Mouse (Mus musculus): ENCODE measurements around the gene Sltm.
"Not testable (repeated sequence)": the region's sequence is repeated elsewhere in the genome, so short reads cannot be mapped to it uniquely, and the experiment has no call there.

Gene Sltm

DNA sequence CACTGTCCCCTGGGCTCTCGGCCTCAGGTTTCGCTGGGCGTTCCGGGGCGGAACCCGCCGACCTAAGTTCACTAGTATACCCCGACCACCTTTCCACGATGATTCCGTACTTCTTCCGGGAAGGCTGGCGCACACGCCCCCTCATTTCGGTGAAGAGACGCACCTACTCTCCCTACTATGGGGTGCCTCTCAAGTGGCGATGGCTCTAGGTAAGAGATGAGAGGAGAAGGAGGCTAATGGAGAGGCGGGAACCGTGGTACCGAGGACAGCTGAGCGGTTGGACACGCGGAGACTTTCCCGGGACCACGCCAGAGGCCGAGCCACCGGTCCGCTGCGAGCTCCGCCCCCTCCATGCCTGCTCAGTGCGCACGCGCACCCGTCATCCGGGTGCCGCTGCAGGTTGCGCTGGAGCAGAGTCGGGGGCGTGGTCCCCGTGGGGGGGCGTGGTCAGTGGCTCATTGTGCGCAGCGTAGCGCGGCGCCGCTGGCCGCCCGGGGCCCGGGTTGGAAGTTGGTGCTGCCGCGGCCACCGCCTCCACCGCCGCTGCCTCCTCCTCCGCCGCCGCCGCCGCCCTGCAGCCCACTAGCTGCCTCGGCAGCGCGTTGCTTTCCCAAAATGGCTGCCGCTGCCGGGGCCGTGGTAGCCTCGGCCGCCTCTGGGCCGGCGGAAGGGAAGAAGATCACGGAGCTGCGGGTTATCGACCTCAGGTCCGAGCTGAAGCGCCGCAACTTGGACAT, at the start of gene Sltm:
Gene Sltm (plus strand): TSS at position 450 of the 737 bp plus-strand sequence.
- peak; percentile 98 for DNase-seq (ENCODE audit: low spot score)

DNA sequence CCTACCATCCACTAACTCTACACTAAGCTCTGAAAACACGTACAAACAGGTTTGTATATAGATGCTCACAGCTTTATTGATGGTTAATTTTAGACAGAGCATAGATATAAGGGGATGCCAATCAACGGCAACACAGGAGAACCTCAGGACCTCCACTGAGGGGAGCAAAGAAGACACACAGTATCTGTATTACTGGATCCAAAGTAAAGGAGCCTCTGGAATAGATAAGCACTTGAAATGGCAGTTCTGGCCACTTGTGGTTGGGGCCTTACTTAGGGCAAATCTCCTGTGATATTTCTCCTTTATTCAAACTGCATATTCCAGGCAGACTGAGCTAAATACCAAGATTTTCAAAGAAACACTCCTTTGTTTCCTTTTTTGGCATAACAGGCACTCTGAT, 49.5 kb upstream of the Sltm start:
- no peak for DNase-seq (ENCODE audit: low spot score)

DNA sequence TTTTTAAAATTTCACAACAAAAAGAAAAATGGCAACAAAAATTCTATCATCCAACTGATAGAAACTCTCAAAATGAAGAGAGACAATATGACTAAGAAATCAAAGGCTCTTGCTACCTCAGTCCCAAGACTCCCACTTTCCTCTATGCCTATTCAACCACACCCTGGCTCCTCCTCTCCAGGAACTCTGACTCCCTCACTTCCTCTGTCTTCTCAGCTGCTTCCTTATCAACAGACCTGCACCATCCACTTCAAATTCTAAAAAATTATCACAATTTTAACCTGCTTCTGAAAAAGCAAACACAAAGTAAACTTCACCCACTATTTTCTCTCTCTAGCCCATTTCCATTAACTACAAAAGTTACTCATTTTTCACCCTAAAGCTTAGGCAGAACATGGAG, 45.6 kb upstream of the Sltm start:
- DNase-seq (ENCODE audit: low spot score): no peak

DNA sequence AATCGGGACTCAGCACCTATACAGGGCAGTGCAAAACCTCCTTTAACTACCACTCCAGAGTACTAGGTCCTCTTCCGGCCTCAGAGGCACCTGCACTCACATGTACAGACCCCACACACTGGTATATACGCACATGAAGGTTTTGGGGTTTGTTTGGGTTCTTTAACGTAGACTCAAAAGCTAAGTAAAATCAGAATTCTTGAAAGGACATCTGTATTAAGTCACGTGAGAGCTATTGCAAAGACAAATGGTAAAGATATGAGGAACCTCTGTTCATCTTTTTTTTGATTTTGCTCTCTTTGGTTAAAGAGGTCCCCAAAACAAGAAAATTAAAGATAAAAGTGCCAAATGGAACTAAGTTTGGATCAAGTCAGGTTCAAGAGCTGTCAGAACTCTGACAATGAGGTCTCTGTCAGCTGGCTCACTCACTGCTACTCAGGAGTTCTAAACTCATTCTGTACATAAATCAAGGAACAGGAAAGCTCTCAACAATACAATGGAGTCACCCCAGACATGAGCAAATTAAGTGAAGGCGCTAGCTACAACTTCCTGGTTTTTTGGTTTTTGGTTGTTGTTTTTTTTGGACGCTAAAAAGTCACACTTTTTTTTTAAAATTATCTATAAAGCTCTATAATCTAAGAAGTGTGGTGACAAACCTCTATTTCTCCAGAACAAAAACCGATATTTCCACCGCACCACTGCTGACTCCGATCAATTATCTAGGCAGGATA, 40.1 kb upstream of the Sltm start:
- DNase-seq (ENCODE audit: low spot score): no peak

DNA sequence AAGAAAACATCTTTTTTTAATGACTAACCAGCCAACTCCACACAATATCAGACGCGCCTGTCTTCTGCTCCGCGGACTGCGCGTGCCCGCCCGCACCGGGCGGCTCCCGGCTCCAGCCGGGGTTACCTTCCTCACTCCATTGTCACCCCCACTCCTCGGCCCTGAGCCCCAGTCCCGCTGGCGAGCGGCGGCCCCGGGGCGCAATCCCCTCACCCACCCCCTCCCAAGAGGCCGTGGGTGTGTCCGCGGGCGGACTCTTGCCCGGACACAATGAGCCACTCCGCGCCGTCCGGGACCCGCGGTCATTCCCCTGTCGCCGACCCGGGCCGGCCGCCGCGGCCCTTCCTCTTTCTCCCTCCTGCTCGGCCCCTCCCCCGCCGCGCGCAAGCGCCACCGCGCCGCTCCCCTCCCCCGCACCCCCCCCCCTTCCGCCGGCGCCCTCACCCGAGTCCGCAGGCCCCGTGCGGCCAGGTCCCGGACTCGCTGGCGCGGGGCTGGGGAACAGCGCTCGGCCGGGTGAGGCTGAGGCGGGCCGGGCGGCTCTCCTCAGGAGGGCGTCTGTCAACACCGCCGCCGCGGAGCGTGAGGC, 39.4 kb upstream of the Sltm start:
- peak; percentile 84 for DNase-seq (ENCODE audit: low spot score)

DNA sequence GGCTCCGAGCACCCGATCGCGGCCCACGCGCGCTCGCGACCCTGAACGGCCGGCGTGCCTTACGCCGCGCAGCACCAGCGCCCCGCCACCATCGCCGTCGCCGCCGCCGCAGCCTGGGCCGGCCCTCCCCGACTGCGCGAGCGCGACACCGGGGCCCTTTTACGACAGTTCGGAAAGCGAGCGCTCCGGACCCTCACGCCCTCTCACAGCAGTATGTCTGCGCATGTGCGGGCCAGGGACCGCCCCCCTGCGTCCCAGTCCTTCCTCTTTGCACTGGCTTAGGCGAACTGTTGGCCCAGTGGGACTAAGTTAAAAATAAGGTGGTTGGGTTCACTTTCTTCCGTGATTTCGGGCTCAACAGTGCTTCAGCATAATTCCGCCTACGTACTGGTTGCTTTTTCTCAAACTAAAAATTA, 38.9 kb upstream of the Sltm start, which contains the start of gene Rnf111:
Gene Rnf111 (minus strand): TSS at position 100 of the 416 bp plus-strand sequence.
- peak; percentile 95 for DNase-seq (ENCODE audit: low spot score)

DNA sequence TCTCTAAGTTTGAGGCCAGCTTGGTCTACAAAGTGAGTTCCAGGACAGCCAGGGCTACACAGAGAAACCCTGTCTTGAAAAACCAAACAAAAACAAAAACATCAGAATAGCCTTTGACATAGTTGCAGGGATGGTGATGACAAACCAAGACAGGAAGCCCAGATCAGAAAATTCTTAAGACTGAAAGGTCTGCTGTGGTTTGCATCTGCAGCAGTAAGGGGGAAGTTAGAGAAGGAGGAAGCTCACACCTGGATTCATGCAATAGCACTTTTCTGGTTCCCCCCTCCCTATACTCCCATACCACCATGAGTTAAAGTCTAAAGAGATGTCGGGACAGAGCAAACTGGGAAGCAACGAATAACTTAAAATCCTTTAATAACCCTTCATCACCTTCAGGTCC, 36.4 kb upstream of the Sltm start:
- DNase-seq (ENCODE audit: low spot score): no peak

DNA sequence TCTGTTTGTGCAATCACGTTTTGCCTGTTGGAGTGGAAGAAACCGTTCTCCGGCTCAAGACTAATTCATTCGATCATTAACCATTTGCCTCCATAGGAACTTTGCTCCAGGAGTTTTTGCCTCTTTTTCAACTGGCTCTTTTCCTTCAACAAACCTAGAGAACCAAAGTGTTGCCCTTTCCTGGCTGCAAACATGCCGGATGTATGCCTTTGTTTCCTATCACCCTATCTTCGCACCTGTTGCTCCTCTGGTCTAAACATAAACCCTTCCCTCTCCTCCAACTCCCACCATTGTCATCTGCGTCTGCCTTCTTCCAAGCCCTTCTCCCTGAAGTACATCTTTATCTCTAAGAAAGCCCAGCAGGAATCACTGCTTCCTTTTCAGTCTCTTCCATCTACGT, 35.8 kb upstream of the Sltm start:
- peak; percentile 12 for DNase-seq (ENCODE audit: low spot score)

DNA sequence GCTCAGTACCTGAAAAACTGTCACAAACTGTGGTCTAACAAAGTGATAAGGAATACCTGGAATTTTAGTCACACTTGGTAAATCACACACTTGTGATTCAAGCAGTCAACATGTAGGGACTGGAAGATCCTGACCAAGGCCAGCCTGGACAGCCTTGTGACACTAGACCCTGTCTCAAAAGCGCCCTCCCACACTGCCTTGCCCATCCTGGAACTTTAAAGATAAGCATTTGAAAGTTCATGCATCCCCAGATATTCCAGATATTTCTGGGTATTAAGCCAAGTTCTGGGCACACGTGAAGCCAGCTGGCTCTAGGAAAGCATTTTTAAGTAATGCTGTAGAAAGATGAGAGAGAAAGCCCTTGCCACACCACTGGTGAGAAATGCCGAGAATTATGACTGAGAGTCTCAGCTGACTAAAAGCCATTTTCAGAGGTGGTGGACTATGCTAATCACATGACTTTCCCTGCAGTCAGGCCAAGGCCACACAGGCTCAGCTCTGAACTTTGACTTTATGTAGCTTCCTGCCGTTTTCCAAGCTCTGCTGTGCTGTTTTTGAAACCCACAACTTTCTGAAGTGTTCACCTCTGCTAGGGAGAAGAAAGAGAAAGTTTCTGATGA, 32.5 kb upstream of the Sltm start:
- DNase-seq (ENCODE audit: low spot score): peak; percentile 77

DNA sequence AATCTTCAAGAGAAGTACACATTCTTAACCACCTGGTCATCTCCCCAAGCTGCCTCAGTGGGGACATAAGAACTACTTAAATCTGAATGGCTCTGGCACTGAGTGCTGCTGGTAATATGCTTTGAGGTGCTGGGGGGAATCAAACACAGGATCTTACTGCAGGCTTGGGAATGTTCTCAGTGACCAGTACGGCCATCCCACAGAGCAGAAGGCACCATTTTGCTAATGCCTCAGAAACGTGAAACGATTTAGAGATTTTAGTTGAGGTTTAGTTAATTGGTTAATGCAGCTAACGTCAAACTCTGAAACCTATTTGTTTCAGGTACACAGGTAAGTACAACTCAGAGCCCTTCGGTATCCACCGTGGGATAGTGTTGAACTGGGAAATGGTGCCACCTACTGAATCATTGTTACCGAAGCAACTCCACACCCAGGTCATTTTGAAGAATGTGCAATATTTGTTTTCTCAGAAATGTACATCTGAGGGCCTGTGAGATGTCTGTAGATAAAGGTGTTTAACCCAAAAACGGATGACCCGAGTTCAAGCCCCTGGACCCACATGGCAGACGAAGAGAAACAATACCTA, 31.5 kb upstream of the Sltm start:
- peak; percentile 59 for DNase-seq (ENCODE audit: low spot score)

DNA sequence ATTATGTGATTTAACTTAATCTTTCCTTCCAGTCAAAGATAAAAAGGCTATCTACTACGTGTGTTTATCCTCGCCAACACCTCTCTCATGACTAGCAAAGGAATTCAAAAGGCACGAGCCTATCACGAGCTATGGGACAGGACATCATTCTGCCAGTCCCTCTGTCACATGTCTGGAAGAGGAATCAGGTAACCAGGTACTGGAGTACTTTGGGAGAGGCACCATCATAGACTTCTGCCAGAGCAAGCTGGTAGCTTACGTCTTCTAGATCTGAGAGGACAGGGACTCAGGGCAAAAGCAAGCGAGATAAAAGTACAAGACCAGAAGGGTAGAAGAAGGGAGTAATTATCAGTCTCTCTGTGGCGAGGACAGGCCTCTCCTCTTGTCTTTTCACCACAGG, 30.9 kb upstream of the Sltm start:
- no peak for DNase-seq (ENCODE audit: low spot score)

DNA sequence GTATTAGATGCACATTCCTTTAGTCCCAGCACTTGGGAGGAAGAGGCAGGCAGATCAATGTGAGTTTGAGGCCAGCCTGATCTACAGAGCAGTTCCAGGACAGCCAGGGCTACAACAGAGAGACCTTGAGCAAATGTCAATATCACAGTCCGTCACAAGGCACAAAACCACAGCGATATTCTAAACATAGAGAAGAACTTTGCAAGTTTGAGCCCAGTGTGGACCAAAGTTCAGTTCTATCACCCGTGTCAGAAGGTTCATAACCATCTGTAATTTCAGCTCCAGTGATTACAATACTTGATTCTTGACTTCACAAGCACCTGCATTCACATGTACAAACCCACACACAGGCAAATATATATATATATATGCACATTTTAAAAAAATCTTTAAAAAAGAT, 21.9 kb upstream of the Sltm start:
- no peak for DNase-seq (ENCODE audit: low spot score)

DNA sequence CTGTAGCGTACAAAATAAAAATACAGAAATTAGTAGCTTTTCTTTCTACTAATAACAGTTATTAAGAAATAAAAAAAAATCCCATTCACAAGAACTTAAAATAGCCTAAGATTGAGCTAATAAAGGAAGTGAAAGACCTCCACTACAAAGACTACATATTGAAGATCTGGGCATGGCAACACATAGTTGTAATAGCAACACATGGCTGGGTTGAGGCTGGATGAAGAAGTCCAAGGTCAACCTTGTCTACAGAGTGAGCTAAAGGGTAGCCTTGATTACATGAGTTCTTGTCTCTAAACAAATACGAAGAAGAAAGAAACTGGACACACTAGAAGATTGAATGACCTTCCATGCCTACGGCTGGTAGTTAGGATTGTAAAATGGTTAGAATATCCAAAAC, 18.7 kb upstream of the Sltm start:
- DNase-seq (ENCODE audit: low spot score): no peak

DNA sequence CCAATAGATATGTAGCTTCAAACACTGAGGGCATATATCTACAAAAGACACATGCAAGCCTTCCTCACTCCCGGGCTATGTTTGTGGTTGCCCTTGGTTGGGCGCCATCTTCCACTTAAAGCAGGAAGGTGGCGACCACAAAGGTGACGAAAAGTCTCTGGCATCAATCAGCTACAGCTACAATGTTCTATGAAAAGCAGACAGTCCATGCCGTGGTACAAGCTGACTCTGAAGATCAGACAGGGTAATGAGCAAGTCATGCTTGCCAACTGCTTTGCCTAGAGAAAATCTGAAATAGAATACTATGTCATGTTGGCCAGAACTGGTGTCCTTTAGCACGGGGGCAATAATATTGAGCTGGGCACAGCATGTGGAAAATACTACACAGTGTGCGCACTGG, 18.2 kb upstream of the Sltm start:
- DNase-seq (ENCODE audit: low spot score): no peak

DNA sequence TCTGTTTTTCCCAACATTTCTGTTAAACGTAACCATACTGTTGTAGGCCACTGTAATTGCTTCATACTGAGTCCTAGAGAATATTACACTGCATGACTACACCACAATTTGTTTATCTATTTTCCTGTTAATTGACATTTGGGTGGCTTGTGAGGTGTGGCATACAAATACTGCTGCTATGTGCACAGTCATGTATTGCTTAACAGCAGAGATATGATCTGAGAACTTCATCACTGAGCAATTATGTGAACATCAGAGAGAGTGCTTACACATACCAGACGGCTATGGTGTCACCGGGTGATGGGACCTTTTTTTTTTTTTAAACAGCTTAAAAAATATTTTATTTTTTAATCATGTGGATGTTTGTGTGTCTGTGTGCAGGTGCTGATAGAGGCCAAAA, 9.2 kb upstream of the Sltm start:
- DNase-seq (ENCODE audit: low spot score): no peak

DNA sequence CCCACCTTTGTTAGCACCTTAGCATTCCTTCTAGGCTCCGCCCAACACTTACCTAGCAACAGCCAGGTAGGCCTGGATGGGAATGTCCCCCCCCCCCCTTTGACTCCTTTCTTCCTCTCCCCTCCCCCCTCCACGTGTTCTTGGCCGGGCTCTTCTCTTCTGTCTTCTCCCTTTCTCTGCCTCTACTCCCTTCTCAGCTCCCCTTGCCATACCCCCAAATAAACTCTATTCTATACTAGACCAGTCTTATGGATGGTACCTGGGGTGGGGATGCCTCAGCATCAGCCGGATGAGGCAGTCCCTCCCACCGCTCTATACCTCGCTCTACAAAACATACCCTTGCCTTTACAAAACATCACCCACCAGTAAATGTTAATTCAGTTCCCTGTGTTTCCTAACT, 970 bp upstream of the Sltm start:
- peak; percentile 12 for DNase-seq (ENCODE audit: low spot score)

DNA sequence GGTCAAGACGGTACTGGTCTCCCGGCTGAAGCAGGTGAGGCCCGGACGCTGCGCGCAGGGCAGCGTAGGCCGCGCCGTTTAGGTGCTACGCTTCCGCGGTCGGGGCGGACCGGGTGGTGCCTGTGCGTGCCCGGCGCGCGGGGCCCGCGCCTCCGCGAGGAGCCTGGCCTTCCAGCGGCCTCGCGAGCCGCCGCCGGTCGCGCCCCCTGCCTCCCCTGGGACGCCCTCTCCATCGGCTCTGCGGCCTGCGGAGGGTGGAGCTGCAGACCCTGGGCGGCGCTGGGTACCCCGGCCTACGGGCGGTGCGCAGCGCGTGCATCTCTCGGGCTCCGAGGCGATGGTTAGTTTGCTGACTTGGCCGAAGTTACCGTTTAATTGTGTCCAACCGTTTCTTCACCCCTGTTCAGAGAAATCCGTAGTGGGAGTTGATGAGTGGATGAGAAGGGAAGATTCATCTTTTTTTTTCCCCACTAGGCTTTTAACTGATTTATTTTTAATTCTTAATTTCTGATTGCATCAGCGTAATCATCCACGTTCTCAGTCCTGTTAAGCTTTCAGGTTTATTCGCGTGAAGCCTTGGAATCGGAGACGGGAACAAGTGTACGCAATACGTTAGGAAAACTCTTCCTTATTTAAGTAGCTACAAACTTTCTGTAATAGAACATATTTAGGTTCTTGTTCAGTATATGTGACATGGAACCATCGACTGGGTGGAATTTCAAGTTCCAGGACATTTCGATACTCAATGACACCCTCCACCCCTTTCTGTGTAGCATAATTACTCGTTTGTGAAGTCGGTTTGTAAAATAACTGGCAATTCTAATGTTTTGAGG, 710 bp downstream of the Sltm start:
- DNase-seq (ENCODE audit: low spot score): no peak

DNA sequence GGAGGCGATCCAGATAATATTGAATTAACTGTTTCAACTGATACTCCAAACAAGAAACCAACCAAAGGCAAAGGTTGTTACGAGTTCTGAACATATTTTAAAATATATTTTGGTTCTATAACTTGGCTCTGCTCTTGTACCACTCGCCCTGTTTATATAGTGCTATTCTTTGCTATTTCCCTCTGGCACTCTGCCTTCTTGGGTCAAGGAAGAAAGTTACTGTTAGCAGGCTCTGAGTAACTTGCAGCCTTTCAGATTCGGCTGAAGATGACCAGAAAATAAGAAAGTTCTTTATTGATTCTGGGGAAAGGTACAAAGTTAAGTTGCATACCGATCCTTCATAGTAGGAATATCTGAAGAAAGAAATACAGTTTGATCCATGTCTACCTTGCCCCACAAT, 1.4 kb downstream of the Sltm start:
- DNase-seq (ENCODE audit: low spot score): no peak

DNA sequence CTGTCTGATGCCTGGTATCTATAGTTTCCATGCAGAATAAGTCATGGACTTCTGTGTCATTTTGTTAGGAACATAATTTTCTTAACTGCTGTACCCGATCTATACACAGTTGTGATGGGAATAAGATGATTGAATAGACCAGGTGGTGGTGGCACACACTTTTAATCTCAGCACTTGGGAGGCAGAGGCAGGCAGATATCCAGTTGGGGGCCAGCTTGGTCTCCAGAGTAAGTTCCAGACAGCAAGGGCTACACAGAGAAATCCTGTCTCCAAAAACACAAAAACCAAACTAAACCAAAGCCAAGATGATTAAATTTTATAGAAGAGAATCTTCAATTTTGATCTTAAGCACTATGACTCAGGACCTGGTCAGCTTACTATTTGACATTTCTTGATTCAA, 2.3 kb downstream of the Sltm start:
- DNase-seq (ENCODE audit: low spot score): no peak

DNA sequence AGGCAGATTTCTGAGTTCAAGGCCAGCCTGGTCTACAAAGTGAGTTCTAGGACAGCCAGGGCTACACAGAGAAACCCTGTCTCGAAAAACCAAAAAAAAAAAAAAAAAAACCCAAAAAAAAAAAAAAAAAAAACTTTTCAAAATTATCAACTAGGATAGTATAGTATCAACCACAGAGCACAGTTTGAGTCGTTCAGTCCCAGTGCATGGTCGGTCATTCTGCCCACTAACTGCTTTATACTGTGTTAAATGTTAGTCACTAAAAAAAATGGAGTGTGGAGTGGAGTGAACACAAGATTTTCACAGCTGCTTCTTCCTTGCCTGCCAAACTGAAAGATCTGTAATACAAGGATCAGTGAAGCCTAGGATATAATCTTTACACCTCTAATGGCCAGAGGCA, 4.0 kb downstream of the Sltm start:
- DNase-seq (ENCODE audit: low spot score): not testable (repeated sequence)

DNA sequence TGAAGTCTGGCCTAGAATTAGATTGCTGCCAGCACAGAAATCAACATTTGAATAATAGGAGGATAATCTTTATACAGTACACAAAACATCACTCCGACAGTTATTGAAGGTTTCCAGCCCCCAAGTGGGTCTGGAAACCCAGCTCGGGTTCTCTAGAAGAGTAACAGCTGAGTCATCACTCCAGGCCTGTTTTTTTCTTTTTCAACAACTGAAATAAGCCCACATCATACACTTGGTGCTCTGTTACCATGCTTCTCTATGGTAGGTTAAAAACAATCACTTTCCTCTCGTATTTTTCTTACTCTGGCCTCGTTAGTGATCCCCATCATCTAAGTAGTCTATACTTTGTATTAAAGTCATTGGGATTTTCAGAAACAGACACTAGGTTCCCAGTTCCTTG, 5.8 kb downstream of the Sltm start:
- no peak for DNase-seq (ENCODE audit: low spot score)

DNA sequence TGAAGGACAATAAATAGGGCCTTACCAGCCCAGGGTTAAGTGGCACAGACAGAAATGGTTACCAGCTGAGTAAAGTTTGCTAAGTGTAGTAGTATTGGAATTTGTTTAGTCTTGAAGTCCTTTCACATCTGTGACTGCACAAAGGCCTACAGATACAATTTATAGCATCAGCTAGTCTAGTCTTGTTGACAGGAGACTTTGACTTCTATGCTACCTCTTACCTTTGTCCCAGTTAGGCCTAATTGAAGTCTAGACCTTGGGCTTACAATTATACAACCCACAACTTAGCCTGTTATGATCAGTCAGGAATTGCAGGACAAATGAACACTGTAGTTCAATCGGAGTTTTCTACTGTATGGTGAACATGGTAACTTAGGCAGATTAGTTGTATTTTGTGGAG, 9.0 kb downstream of the Sltm start:
- no peak for DNase-seq (ENCODE audit: low spot score)

Data from yolk sac, embryonic 10.5 days (tissue).